Mouse (Mus musculus) midbrain, postnatal 0 days (tissue): ENCODE data around the gene Gm21958. TPM values are rescaled to one million over a fixed set of nuclear protein-coding genes. Genes with fewer than 3 reads are reported as not detected.

ENCODE experiments used
- ATAC-seq: fragments of 200-750 bp; cut with Nextera tagmentation; 2 replicates; pipeline ENCODE4 v1.8.0; 2017; ENCODE audit warnings: moderate number of reproducible peaks, mild to moderate bottlenecking, moderate TSS enrichment, moderate library complexity; ENCODE audit not compliant: low FRiP score
- DNase-seq: peaks from one replicate; pipeline ENCODE4 v3.0.0-alpha.2; 2015; ENCODE audit warnings: low spot score
- H3K27ac ChIP-seq: fragments of 300-500 bp; sonication (generic); 2 replicates; pipeline ENCODE4 v1.5.1; 2014; ENCODE audit warnings: low read depth, mild to moderate bottlenecking, low read length, mixed read lengths
- H3K27me3 ChIP-seq: fragments of 300-500 bp; sonication (generic); 2 replicates; pipeline ENCODE4 v1.6.1; 2014; ENCODE audit warnings: low read length, control low read depth, mixed read lengths; ENCODE audit not compliant: insufficient read depth
- H3K36me3 ChIP-seq: fragments of 300-500 bp; sonication (generic); 2 replicates; pipeline ENCODE4 v1.6.1; 2014; ENCODE audit warnings: low read length, control low read depth, mixed read lengths; ENCODE audit not compliant: insufficient read depth
- H3K4me1 ChIP-seq: fragments of 300-500 bp; sonication (generic); 2 replicates; pipeline ENCODE4 v1.6.1; 2014; ENCODE audit warnings: mild to moderate bottlenecking, control low read depth, antibody characterized with exemption, low read length, mixed read lengths; ENCODE audit not compliant: insufficient read depth
- H3K4me2 ChIP-seq: fragments of 300-500 bp; sonication (generic); 2 replicates; pipeline ENCODE4 v1.6.1; 2014; ENCODE audit warnings: low read depth, mild to moderate bottlenecking, low read length, mixed read lengths; ENCODE audit not compliant: poor library complexity, severe bottlenecking
- H3K4me3 ChIP-seq: fragments of 300-500 bp; sonication (generic); 2 replicates; pipeline ENCODE4 v1.5.1; 2014; ENCODE audit warnings: low read depth, mild to moderate bottlenecking, low read length, moderate library complexity
- H3K9ac ChIP-seq: fragments of 300-500 bp; sonication (generic); replicated peaks from 2 replicates; pipeline ENCODE4 v1.6.1; 2014; ENCODE audit warnings: mild to moderate bottlenecking, low read length, moderate library complexity, mixed read lengths; ENCODE audit not compliant: poor library complexity, severe bottlenecking
- H3K9me3 ChIP-seq: fragments of 300-500 bp; sonication (generic); 2 replicates; pipeline ENCODE4 v1.6.1; 2016; ENCODE audit warnings: low read length, control low read depth
- CTCF ChIP-seq: IDR thresholded peaks from 2 replicates; pipeline ENCODE4 v1.5.1; 2016; ENCODE audit warnings: antibody characterized with exemption, mild to moderate bottlenecking
- WGBS: fragments of 180-500 bp; shearing (Covaris S2); extraction: QIAGEN DNeasy Blood & Tissue Kit; methylation state at CpG from one replicate; pipeline ENCODE4 v1.1.7; 2014; 5-methylcytosine and 5-hydroxymethylcytosine counted together
- polyA plus RNA-seq: library from polyadenylated mRNA; unstranded; fragments of >200 nt; fragmentation: Nextera tagmentation; extraction: Ambion mirVana; gene quantifications from 2 replicates; pipeline ENCODE4 v1.2.1, GENCODE M21; 2015
- total RNA-seq: library from RNA; depleted of rRNA; stranded (reverse); fragments of >200 nt; gene quantifications from 2 replicates; pipeline ENCODE4 v1.2.3, GENCODE M21; 2014

The Gm21958 gene
- total and polyA plus RNA-seq, 2 experiments from 2014 or later = not detected

DNA sequence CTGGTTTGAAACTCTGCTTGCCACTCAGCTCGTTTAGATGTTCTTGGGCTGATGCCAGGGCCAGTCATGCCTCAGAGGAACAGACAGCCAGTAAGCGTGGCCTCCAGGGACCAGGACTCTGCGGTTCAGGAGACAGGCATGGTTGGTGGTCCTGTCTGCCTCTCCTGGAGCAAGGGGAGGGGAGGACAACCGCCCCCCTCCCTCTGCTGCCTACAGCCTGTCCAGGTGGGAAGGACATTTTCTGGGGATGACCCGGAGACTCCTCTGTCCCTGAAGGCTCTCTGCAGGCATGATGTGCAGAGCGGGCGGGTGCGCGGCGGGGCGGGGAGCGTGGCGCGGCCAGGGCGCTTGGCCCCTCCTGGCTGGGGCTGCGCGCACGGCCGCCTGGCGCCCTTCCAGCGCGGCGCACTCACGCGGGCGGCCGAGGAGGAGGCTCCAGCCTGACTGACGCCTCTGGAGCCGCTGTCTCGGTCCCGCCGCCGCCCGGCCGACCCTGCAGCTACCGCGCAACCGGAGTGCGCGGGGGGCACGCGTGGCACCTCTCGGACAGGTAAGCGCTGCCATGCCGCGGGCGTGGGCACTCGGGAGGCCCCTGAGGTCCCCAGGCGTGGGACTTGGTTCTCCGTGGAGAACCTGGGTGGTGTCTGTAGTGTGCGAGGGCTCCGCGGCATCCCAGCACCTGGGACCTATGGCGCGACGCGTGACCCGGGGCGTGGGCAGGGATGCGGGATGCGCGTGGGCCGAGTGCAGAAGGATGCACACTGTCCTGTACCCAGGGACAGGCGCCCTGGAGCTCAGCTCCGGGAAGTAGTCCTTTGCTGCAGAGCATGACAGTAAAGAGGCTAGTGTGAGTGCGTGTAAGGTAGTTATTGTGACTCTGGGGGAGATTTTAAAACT lies 41.2 kb upstream of the Gm21958 start, which contains the start of gene Smad9:
Smad9 (plus strand) TSS at position 438 of the 897 bp plus-strand sequence.
- peak within 1 kb of the TSS; percentile 100 for H3K4me2 ChIP-seq
- WGBS = under 1% methylated on average over 64 of the region's 66 CpGs
- no peak; the same call in 1 of the 2 replicates for TF ChIP-seq CTCF
- 0 out of 2 replicates have a peak within 1 kb of the TSS, but pooled peaks have one; percentile 20 for H3K27ac ChIP-seq
- H3K9me3 ChIP-seq = no peaks in the 10 kb centered on the region
- peaks cover 10% of the 10 kb centered on the region for H3K36me3 ChIP-seq
- peak within 1 kb of the TSS; percentile 74 for H3K9ac ChIP-seq
- ATAC-seq = peak; percentile 71
- no peaks in the 10 kb centered on the region; the same call in 1 of the 2 replicates for H3K4me1 ChIP-seq
- peak within 1 kb of the TSS; percentile 71 for H3K4me3 ChIP-seq
- H3K27me3 ChIP-seq = peaks cover 2% of the 10 kb centered on the region; the same call in 1 of the 2 replicates
- DNase-seq = peak; percentile 64

DNA sequence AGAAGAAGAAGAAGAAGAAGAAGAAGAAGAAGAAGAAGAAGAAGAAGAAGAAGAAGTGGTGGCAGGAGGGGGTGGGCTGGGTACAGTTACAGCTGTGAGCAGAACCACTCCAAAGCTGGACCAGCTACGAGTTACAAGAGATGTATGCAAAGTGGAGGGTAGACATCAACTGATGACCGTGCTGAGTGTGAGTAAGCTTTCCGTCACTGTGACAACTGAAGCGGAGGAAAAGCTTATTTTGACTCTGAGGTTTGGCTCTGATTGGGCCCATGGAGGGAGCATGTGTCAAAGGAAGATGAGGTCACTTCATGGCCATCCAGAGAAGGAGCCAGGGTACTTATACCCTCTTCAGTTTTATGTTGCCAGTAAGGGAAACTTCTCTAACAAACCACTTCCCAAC lies 39.3 kb upstream of the Gm21958 start:
- no peak overlapping the region for H3K4me2 ChIP-seq
- no peaks in the 10 kb centered on the region for H3K9me3 ChIP-seq
- no peak for DNase-seq
- H3K27ac ChIP-seq = no peak overlapping the region
- H3K4me1 ChIP-seq = no peaks in the 10 kb centered on the region; the same call in 1 of the 2 replicates
- no peak overlapping the region for H3K9ac ChIP-seq
- 89% methylated on average over 4 of the region's 4 CpGs for WGBS
- TF ChIP-seq CTCF = no peak
- H3K36me3 ChIP-seq = peaks cover 28% of the 10 kb centered on the region
- no peak overlapping the region for H3K4me3 ChIP-seq
- peaks cover 2% of the 10 kb centered on the region; the same call in 1 of the 2 replicates for H3K27me3 ChIP-seq
- no peak for ATAC-seq

DNA sequence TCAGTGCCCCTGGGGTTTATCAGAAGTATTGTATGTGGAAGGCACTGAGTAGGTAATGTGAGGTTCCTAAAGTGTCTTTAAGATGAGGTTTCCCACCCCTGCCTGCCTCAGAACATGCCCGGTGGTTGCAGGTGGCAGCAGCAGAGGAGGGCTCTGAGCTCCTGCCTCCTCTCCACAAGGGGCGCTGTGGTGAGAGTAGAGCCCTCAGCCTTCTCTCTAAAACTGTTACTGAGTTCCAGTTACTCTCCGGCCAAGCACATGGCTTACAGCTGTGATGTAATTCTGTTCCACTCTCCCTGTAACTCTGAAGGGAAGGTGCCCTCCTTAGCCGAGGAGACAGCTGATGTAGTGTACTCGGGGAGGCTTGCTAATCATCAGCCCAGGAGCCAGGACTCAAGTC lies 31.6 kb upstream of the Gm21958 start:
- no peak overlapping the region for H3K9ac ChIP-seq
- no peak overlapping the region for H3K4me3 ChIP-seq
- ATAC-seq (peak; percentile 49; the same call in 1 of the 2 replicates), DNase-seq (no peak)
- peak; percentile 73 for TF ChIP-seq CTCF
- H3K27ac ChIP-seq = no peak overlapping the region
- peaks cover 69% of the 10 kb centered on the region for H3K36me3 ChIP-seq
- 69% methylated on average over 5 of the region's 5 CpGs for WGBS
- no peaks in the 10 kb centered on the region for H3K9me3 ChIP-seq
- H3K4me2 ChIP-seq = no peak overlapping the region
- no peaks in the 10 kb centered on the region for H3K27me3 ChIP-seq
- H3K4me1 ChIP-seq = no peaks in the 10 kb centered on the region

DNA sequence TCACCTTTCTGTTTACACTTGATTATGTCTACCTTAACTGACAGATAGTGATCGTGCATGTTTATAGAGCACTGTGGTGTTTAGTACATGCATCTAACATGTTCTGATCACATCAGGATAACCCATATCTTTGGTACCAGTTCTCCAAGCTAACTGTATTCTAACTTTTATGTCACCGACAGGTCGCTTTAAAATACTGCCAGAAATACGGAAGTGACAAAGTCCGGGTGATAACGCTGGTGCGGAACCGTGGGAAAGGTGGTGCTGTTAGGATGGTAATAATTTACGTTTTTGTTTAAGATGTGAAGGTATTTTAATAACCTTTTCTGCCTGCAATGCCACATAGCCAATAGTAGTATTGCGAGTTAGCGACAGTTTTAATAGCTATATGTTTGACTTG lies 27.8 kb upstream of the Gm21958 start:
- 98% methylated on average over 11 of the region's 11 CpGs for WGBS
- peaks cover 48% of the 10 kb centered on the region for H3K36me3 ChIP-seq
- ATAC-seq (no peak), DNase-seq (no peak)
- no peaks in the 10 kb centered on the region for H3K4me1 ChIP-seq
- TF ChIP-seq CTCF = no peak
- no peaks in the 10 kb centered on the region for H3K27me3 ChIP-seq
- H3K9ac ChIP-seq = no peak overlapping the region
- H3K9me3 ChIP-seq = no peaks in the 10 kb centered on the region
- no peak overlapping the region for H3K27ac ChIP-seq
- no peak overlapping the region for H3K4me3 ChIP-seq
- H3K4me2 ChIP-seq = no peak overlapping the region

DNA sequence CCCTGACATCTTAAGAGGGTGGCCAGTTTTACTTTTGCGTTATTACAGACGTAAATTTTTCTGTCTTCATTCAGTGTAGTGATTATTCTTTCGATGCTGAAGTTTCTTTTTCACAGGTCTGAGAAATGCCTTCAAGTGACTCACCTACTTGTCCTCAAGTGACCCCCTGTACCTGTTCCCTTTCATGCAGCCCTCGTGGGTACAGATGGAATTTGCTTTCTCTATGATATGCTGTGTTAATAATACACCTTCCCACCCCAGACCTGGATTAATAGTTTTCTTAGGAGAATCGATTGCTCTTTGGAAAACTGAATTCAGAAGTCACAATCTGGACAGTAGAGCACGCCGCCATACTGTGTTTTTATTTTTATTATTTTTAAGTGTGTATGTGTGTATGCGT lies 23.2 kb upstream of the Gm21958 start:
- H3K4me2 ChIP-seq = no peak overlapping the region
- no peak for ATAC-seq
- no peak overlapping the region for H3K27ac ChIP-seq
- 0 out of 2 replicates have a peak, but pooled peaks cover 4% of the 10 kb centered on the region for H3K4me1 ChIP-seq
- peaks cover 13% of the 10 kb centered on the region for H3K36me3 ChIP-seq
- WGBS = 96% methylated on average over 8 of the region's 8 CpGs
- DNase-seq = no peak
- H3K4me3 ChIP-seq = no peak overlapping the region
- H3K27me3 ChIP-seq = no peaks in the 10 kb centered on the region
- TF ChIP-seq CTCF = no peak
- no peak overlapping the region for H3K9ac ChIP-seq
- no peaks in the 10 kb centered on the region for H3K9me3 ChIP-seq
